Mouse (Mus musculus): ENCODE measurements at regions not wholly inside any gene's neighbourhood (a gene's known extent, or its start where the extent isn't known, plus 50 kb on each side); places are given as distances from the start of the nearest gene placed in this dataset.

DNA sequence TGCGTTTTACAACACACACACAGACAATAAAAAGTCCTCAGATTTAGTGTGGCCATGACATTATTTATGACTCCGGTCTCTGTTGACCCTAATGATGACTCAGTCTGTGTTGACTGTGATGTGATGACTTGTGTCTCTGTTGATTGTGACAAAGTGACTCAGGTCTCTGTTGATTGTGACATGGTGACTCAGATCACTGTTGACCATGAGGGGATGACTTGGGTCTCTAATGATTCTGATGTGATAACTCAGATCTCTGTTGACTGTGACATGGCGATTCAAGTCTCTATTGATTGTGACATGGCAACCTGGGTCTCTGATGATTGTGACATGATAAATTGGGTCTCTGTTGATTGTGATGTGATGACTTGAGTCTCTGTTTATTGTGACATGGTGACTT lies 405.0 kb downstream of the Gpat3 start:
- H3K27ac ChIP-seq (ENCODE audit: control insufficient read depth, low read depth, low read length), result no peak overlapping the region
- no peak overlapping the region for H3K4me3 ChIP-seq (ENCODE audit: control insufficient read depth in 1 of 2, insufficient read depth in 1 of 2, low read depth in 2 of 2, low read length in 2 of 2)
- H3K4me1 ChIP-seq (ENCODE audit: control insufficient read depth in 1 of 2, insufficient read depth in 2 of 2, low read length in 2 of 2), result no peaks in the 10 kb centered on the region
- H3K27me3 ChIP-seq (ENCODE audit: control insufficient read depth in 1 of 2, insufficient read depth in 2 of 2, low read length in 2 of 2), result no peaks in the 10 kb centered on the region
- no peak for TF ChIP-seq ELF1 (IDR thresholded peaks at IDR 0.05; ENCODE audit: low read depth, low read length)
- no peak for TF ChIP-seq MAZ (IDR thresholded peaks at IDR 0.05; ENCODE audit: low read depth, low read length)
- no peak for TF ChIP-seq MXI1 (IDR thresholded peaks at IDR 0.05; ENCODE audit: low read depth, low read length)
- TF ChIP-seq HCFC1 (IDR thresholded peaks at IDR 0.05; ENCODE audit: low read depth, low read length), result no peak
- TF ChIP-seq RCOR1 (IDR thresholded peaks at IDR 0.05; ENCODE audit: low read depth, low read length), result no peak
- TF ChIP-seq GABPA (IDR thresholded peaks at IDR 0.05; ENCODE audit: low read depth, low read length), result no peak
- TF ChIP-seq E2F4 (IDR thresholded peaks at IDR 0.05; ENCODE audit: borderline replicate concordance, low read depth, low read length), result no peak
- no peak for TF ChIP-seq CHD2 (IDR thresholded peaks at IDR 0.05; ENCODE audit: low read length)
- no peak for TF ChIP-seq MYB (IDR thresholded peaks at IDR 0.05; ENCODE audit: low read depth, low read length)
- TF ChIP-seq USF2 (IDR thresholded peaks at IDR 0.05; ENCODE audit: borderline replicate concordance in 1 of 2, insufficient read depth in 1 of 2, low read depth in 1 of 2, low read length in 2 of 2), result no peak
- no peak for TF ChIP-seq POLR2A (IDR thresholded peaks at IDR 0.05; ENCODE audit: control insufficient read depth in 1 of 2, insufficient read depth in 1 of 2, low read depth in 1 of 2, low read length in 2 of 2, poor library complexity in 1 of 2)
- no peak for TF ChIP-seq USF1 (IDR thresholded peaks at IDR 0.05; ENCODE audit: low read depth, low read length)
- TF ChIP-seq GATA1 (IDR thresholded peaks at IDR 0.05; ENCODE audit: low read depth, low read length), result no peak
- TF ChIP-seq NRF1 (IDR thresholded peaks at IDR 0.05; ENCODE audit: insufficient read depth, low read depth, low read length, poor library complexity, severe bottlenecking), result no peak
- TF ChIP-seq MEF2A (IDR thresholded peaks at IDR 0.05; ENCODE audit: extremely low read depth, insufficient replicate concordance, low read depth, low read length, poor library complexity, severe bottlenecking), result no peak
- TF ChIP-seq KAT2A (conservative IDR thresholded peaks at IDR 0.05; ENCODE audit: low read depth, low read length), result no peak
- TF ChIP-seq ETS1 (IDR thresholded peaks at IDR 0.05; ENCODE audit: low read depth, low read length), result no peak
- TF ChIP-seq CHD1 (IDR thresholded peaks at IDR 0.05; ENCODE audit: low read depth, low read length), result no peak
- no peaks in the 10 kb centered on the region for H3K36me3 ChIP-seq (ENCODE audit: control insufficient read depth in 1 of 2, insufficient read depth in 2 of 2, low read length in 2 of 2)
- no peak for DNase-seq (ENCODE audit: low read depth, low spot score)
- no peaks in the 10 kb centered on the region for H3K79me2 ChIP-seq (ENCODE audit: control insufficient read depth, insufficient read depth, low read length, poor library complexity)
- no peaks in the 10 kb centered on the region for H3K9me3 ChIP-seq (replicated peaks; ENCODE audit: insufficient read depth, low read length)
- H3K9ac ChIP-seq (ENCODE audit: control insufficient read depth, low read depth, low read length, poor library complexity, severe bottlenecking), result no peak overlapping the region

DNA sequence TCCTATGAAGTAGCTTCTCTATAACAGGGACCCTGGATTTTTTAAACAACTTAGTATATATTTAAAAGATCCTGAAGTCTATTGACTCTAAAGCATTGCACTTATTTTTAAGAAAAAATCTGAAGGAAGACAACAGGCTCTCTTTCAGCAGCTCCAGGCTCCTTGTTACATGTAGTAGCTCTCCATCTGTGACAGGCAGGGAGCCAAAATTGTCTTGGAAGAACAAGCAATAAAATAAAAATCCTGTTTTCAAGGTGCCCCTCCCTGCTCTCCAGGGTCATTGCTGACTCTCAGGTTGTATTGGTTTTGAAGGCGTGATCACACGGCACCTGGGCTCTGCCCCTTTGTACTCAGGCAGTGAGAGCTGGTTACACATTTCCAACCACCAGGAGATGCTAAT lies 397.1 kb downstream of the Gpat3 start:
- DNase-seq (ENCODE audit: low read depth, low spot score), result no peak
- H3K36me3 ChIP-seq (ENCODE audit: control insufficient read depth in 1 of 2, insufficient read depth in 2 of 2, low read length in 2 of 2), result no peaks in the 10 kb centered on the region
- no peaks in the 10 kb centered on the region for H3K79me2 ChIP-seq (ENCODE audit: control insufficient read depth, insufficient read depth, low read length, poor library complexity)
- no peaks in the 10 kb centered on the region for H3K4me1 ChIP-seq (ENCODE audit: control insufficient read depth in 1 of 2, insufficient read depth in 2 of 2, low read length in 2 of 2)
- TF ChIP-seq TBP (IDR thresholded peaks at IDR 0.05; ENCODE audit: low read depth, low read length) (no peak), KAT2A (conservative IDR thresholded peaks at IDR 0.05; ENCODE audit: low read depth, low read length) (no peak), ZMIZ1 (IDR thresholded peaks at IDR 0.05; ENCODE audit: low read depth, low read length) (no peak), RAD21 (IDR thresholded peaks at IDR 0.05; ENCODE audit: low read depth, low read length) (no peak), MXI1 (IDR thresholded peaks at IDR 0.05; ENCODE audit: low read depth, low read length) (no peak), ZKSCAN1 (IDR thresholded peaks at IDR 0.05; ENCODE audit: low read depth, low read length) (no peak), HCFC1 (IDR thresholded peaks at IDR 0.05; ENCODE audit: low read depth, low read length) (no peak), MEF2A (IDR thresholded peaks at IDR 0.05; ENCODE audit: extremely low read depth, insufficient replicate concordance, low read depth, low read length, poor library complexity, severe bottlenecking) (no peak), BHLHE40 (IDR thresholded peaks at IDR 0.05; ENCODE audit: borderline replicate concordance, low read depth, low read length) (no peak), ZC3H11A (IDR thresholded peaks at IDR 0.05; ENCODE audit: low read depth, low read length) (no peak), GATA1 (IDR thresholded peaks at IDR 0.05; ENCODE audit: low read depth, low read length) (no peak), USF1 (IDR thresholded peaks at IDR 0.05; ENCODE audit: low read depth, low read length) (no peak), SIN3A (IDR thresholded peaks at IDR 0.05; ENCODE audit: low read length) (no peak), MYB (IDR thresholded peaks at IDR 0.05; ENCODE audit: low read depth, low read length) (no peak), CHD1 (IDR thresholded peaks at IDR 0.05; ENCODE audit: low read depth, low read length) (no peak), SMC3 (IDR thresholded peaks at IDR 0.05; ENCODE audit: low read depth, low read length) (no peak)
- no peak overlapping the region for H3K4me3 ChIP-seq (ENCODE audit: control insufficient read depth in 1 of 2, insufficient read depth in 1 of 2, low read depth in 2 of 2, low read length in 2 of 2)
- H3K27me3 ChIP-seq (ENCODE audit: control insufficient read depth in 1 of 2, insufficient read depth in 2 of 2, low read length in 2 of 2), result no peaks in the 10 kb centered on the region
- no peak overlapping the region for H3K9ac ChIP-seq (ENCODE audit: control insufficient read depth, low read depth, low read length, poor library complexity, severe bottlenecking)
- H3K27ac ChIP-seq (ENCODE audit: control insufficient read depth, low read depth, low read length), result no peak overlapping the region
- no peaks in the 10 kb centered on the region for H3K9me3 ChIP-seq (replicated peaks; ENCODE audit: insufficient read depth, low read length)
